Mouse (Mus musculus): ENCODE data around the gene Gnb1l. TPM values are rescaled to one million over a fixed set of nuclear protein-coding genes. Genes with fewer than 3 reads are reported as not detected.

Gene Gnb1l
- polyA plus RNA-seq, 1 experiment from 2014 or later: 13.3 TPM

- Histone ChIP-seq H3K36me3 (ENCODE audit: control insufficient read depth, insufficient read depth, low read length) (no peaks in the 10 kb centered on the region), H3K4me1 (ENCODE audit: control insufficient read depth, insufficient read depth, low read length) (no peaks in the 10 kb centered on the region), H3K4me3 (ENCODE audit: low read length) (no peak overlapping the region), H3K27ac (ENCODE audit: low read length) (no peak overlapping the region), H3K9me3 (ENCODE audit: control insufficient read depth, low read length) (no peaks in the 10 kb centered on the region), H3K9ac (ENCODE audit: low read depth, low read length) (no peak overlapping the region), H3K27me3 (replicated peaks; ENCODE audit: control insufficient read depth, insufficient read depth, low read length) (peaks cover 8% of the 10 kb centered on the region), H3K4me2 (ENCODE audit: low read depth, low read length) (no peak overlapping the region)
- 67% methylated on average over 3 of the region's 3 CpGs for WGBS
- no peak for ATAC-seq
These were observed 99.5 kb downstream of the Gnb1l start for GRCm38 (mm10) chr16:18598006-18598405.

- WGBS: 51% methylated on average over 7 of the region's 7 CpGs
- Histone ChIP-seq H3K27me3 (replicated peaks; ENCODE audit: control insufficient read depth, insufficient read depth, low read length) (no peaks in the 10 kb centered on the region), H3K4me3 (ENCODE audit: low read length) (no peak overlapping the region), H3K27ac (ENCODE audit: low read length) (no peak overlapping the region), H3K9ac (ENCODE audit: low read depth, low read length) (no peak overlapping the region), H3K36me3 (ENCODE audit: control insufficient read depth, insufficient read depth, low read length) (no peaks in the 10 kb centered on the region), H3K4me2 (ENCODE audit: low read depth, low read length) (no peak overlapping the region), H3K4me1 (ENCODE audit: control insufficient read depth, insufficient read depth, low read length) (0 out of 2 replicates have a peak, but pooled peaks cover 5% of the 10 kb centered on the region), H3K9me3 (ENCODE audit: control insufficient read depth, low read length) (no peaks in the 10 kb centered on the region)
- ATAC-seq: no peak
These were observed 102.9 kb downstream of the Gnb1l start for GRCm38 (mm10) chr16:18601447-18601846.

DNA sequence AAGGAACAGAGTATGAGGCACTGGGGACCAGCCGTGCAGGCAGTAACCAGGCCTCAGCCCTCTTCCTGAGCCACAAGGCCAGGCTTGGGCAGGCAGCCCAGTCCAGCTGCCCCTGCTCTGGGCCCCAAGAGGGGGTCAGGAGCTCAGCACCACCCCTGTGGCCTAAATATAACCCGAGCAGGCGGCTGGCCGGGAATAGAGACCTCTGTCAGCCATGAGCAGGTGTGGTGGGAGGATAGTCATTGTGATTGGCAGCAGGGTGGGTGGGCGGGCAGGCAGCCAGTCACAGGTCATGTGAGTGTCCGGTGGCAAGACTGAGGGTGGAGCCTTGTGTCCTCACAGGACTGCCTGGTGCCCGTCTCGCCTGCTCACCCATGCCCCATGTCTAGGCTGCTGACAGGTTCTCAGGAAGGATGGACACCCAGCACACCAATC lies 105.8 kb downstream of the Gnb1l start:
- Histone ChIP-seq H3K4me2 (ENCODE audit: low read depth, low read length) (no peak overlapping the region), H3K9ac (ENCODE audit: low read depth, low read length) (0 out of 2 replicates have a peak overlapping the region, but pooled peaks have one; percentile 29)

DNA sequence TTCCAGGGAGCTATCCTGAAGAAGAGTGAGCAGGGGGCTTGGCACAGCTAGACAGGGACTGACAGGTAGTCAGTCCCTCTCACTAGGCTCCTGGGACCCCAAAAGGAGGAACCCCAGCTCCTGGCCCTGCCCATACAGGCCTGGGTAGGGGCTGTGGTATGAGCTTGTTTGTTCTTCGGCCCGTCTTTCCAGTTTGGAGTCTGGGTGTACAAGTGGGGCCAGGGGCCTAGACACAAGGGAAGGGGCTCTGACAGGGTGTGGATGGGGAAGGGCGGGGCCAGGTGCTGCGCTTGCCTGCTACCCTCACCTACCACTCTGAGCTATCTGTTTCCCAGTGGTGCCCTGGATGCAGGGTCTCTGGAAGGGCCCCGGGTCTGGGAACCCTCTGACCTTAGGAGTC lies 107.2 kb downstream of the Gnb1l start:
- H3K9ac ChIP-seq (ENCODE audit: low read depth, low read length): no peak overlapping the region
- H3K27ac ChIP-seq (ENCODE audit: low read length): no peak overlapping the region
- H3K9me3 ChIP-seq (ENCODE audit: control insufficient read depth, low read length): no peaks in the 10 kb centered on the region
- 71% methylated on average over 5 of the region's 5 CpGs for WGBS
- H3K4me3 ChIP-seq (ENCODE audit: low read length): no peak overlapping the region
- no peak for ATAC-seq
- H3K4me2 ChIP-seq (ENCODE audit: low read depth, low read length): no peak overlapping the region
- no peaks in the 10 kb centered on the region for H3K36me3 ChIP-seq (ENCODE audit: control insufficient read depth, insufficient read depth, low read length)
- 0 out of 2 replicates have a peak, but pooled peaks cover 5% of the 10 kb centered on the region for H3K27me3 ChIP-seq (replicated peaks; ENCODE audit: control insufficient read depth, insufficient read depth, low read length)
- 0 out of 2 replicates have a peak, but pooled peaks cover 5% of the 10 kb centered on the region for H3K4me1 ChIP-seq (ENCODE audit: control insufficient read depth, insufficient read depth, low read length)

More for the DNA sequence above, 105.8 kb downstream of the Gnb1l start:
- 0 out of 2 replicates have a peak, but pooled peaks have one; percentile 23 for ATAC-seq
- no peaks in the 10 kb centered on the region for H3K36me3 ChIP-seq (ENCODE audit: control insufficient read depth, insufficient read depth, low read length)
- 54% methylated on average over 8 of the region's 8 CpGs for WGBS
- H3K4me3 ChIP-seq (ENCODE audit: low read length): no peak overlapping the region
- H3K4me1 ChIP-seq (ENCODE audit: control insufficient read depth, insufficient read depth, low read length): 0 out of 2 replicates have a peak, but pooled peaks cover 5% of the 10 kb centered on the region
- no peaks in the 10 kb centered on the region for H3K9me3 ChIP-seq (ENCODE audit: control insufficient read depth, low read length)
- 0 out of 2 replicates have a peak, but pooled peaks cover 5% of the 10 kb centered on the region for H3K27me3 ChIP-seq (replicated peaks; ENCODE audit: control insufficient read depth, insufficient read depth, low read length)
- no peak overlapping the region for H3K27ac ChIP-seq (ENCODE audit: low read length)

DNA sequence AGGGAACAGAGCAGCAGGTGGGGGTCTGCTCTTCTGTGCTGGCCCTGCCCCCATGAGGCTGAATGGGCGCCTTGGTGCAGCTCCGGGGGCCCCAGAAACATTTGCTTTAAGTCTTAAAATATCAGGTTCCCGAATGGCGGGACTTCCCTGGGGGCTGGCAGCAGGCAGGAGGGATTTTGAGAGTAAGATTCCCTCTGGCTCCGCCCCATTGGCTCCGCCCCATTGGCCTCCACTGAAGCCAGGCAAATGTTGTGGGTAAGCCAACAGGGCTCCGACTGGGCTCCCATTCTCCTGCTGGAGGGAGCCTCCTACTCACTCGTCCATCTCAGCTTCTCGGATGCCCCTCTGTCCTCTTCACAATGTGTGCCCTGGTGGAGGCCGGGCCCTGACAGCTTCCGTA lies 109.7 kb downstream of the Gnb1l start:
- Histone ChIP-seq H3K4me2 (ENCODE audit: low read depth, low read length) (0 out of 2 replicates have a peak overlapping the region, but pooled peaks have one; percentile 8), H3K36me3 (ENCODE audit: control insufficient read depth, insufficient read depth, low read length) (no peaks in the 10 kb centered on the region), H3K27me3 (replicated peaks; ENCODE audit: control insufficient read depth, insufficient read depth, low read length) (0 out of 2 replicates have a peak, but pooled peaks cover 5% of the 10 kb centered on the region), H3K9ac (ENCODE audit: low read depth, low read length) (no peak overlapping the region), H3K27ac (ENCODE audit: low read length) (no peak overlapping the region), H3K4me3 (ENCODE audit: low read length) (no peak overlapping the region), H3K4me1 (ENCODE audit: control insufficient read depth, insufficient read depth, low read length) (0 out of 2 replicates have a peak, but pooled peaks cover 5% of the 10 kb centered on the region), H3K9me3 (ENCODE audit: control insufficient read depth, low read length) (no peaks in the 10 kb centered on the region)
- ATAC-seq: no peak
- WGBS: 15% methylated on average over 11 of the region's 11 CpGs

- 0 out of 2 replicates have a peak, but pooled peaks cover 2% of the 10 kb centered on the region for H3K4me1 ChIP-seq (ENCODE audit: control insufficient read depth, insufficient read depth, low read length)
- H3K4me2 ChIP-seq (ENCODE audit: low read depth, low read length): no peak overlapping the region
- no peak overlapping the region for H3K27ac ChIP-seq (ENCODE audit: low read length)
- no peak overlapping the region for H3K9ac ChIP-seq (ENCODE audit: low read depth, low read length)
- 56% methylated on average over 2 of the region's 2 CpGs for WGBS
- H3K27me3 ChIP-seq (replicated peaks; ENCODE audit: control insufficient read depth, insufficient read depth, low read length): 0 out of 2 replicates have a peak, but pooled peaks cover 5% of the 10 kb centered on the region
- no peak for ATAC-seq
- H3K4me3 ChIP-seq (ENCODE audit: low read length): no peak overlapping the region
- H3K9me3 ChIP-seq (ENCODE audit: control insufficient read depth, low read length): no peaks in the 10 kb centered on the region
- H3K36me3 ChIP-seq (ENCODE audit: control insufficient read depth, insufficient read depth, low read length): no peaks in the 10 kb centered on the region
These were observed 110.6 kb downstream of the Gnb1l start for GRCm38 (mm10) chr16:18609099-18609498.

- WGBS: 44% methylated on average over 13 of the region's 13 CpGs
- Histone ChIP-seq H3K9me3 (ENCODE audit: control insufficient read depth, low read length) (no peaks in the 10 kb centered on the region), H3K4me1 (ENCODE audit: control insufficient read depth, insufficient read depth, low read length) (no peaks in the 10 kb centered on the region), H3K27me3 (replicated peaks; ENCODE audit: control insufficient read depth, insufficient read depth, low read length) (0 out of 2 replicates have a peak, but pooled peaks cover 8% of the 10 kb centered on the region), H3K36me3 (ENCODE audit: control insufficient read depth, insufficient read depth, low read length) (no peaks in the 10 kb centered on the region), H3K4me3 (ENCODE audit: low read length) (no peak overlapping the region), H3K27ac (ENCODE audit: low read length) (no peak overlapping the region), H3K4me2 (ENCODE audit: low read depth, low read length) (no peak overlapping the region), H3K9ac (ENCODE audit: low read depth, low read length) (no peak overlapping the region)
- ATAC-seq: no peak
These were observed 113.2 kb downstream of the Gnb1l start for GRCm38 (mm10) chr16:18611752-18612151.

GRCm38 (mm10) chr16:18613301-18613700 lies 114.8 kb downstream of the Gnb1l start:
- 72% methylated on average over 3 of the region's 3 CpGs for WGBS
- Histone ChIP-seq H3K9me3 (ENCODE audit: control insufficient read depth, low read length) (no peaks in the 10 kb centered on the region), H3K4me1 (ENCODE audit: control insufficient read depth, insufficient read depth, low read length) (peaks cover 6% of the 10 kb centered on the region; the same call in 1 of the 2 replicates), H3K36me3 (ENCODE audit: control insufficient read depth, insufficient read depth, low read length) (no peaks in the 10 kb centered on the region), H3K4me2 (ENCODE audit: low read depth, low read length) (no peak overlapping the region), H3K9ac (ENCODE audit: low read depth, low read length) (no peak overlapping the region), H3K27ac (ENCODE audit: low read length) (no peak overlapping the region), H3K4me3 (ENCODE audit: low read length) (no peak overlapping the region), H3K27me3 (replicated peaks; ENCODE audit: control insufficient read depth, insufficient read depth, low read length) (0 out of 2 replicates have a peak, but pooled peaks cover 6% of the 10 kb centered on the region)
- ATAC-seq: no peak
